Mouse (Mus musculus) megakaryocyte, embryonic 14.5 days (primary cell): ENCODE results near the gene 7530416G11Rik.

Experiments used
- FLI1 ChIP-seq: IDR thresholded peaks from 2 replicates; pipeline ENCODE4 v1.6.1; 2012; ENCODE audit warnings: low read length, inconsistent platforms, mixed read lengths
- GATA1 ChIP-seq: IDR thresholded peaks from 3 replicates; pipeline ENCODE4 v1.6.1; 2012; ENCODE audit warnings: mixed read lengths, low read length, inconsistent platforms, borderline replicate concordance

- TF ChIP-seq FLI1 (no peak), GATA1 (no peak)
Measured at GRCm38 (mm10) chr15:85489751-85490150, 13.3 kb downstream of the 7530416G11Rik start.
